Mouse (Mus musculus) right cerebral cortex, postnatal 4 days (tissue): ENCODE measurements around the gene Cd6.

ENCODE experiments used
- DNase-seq: peaks from one replicate; pipeline ENCODE4 v3.0.0-alpha.2; 2022

The Cd6 gene

GRCm38 (mm10) chr19:10829436-10830175 lies at the start of gene Cd6:
Gene Cd6 (minus strand): TSS chr19:10830058.
- DNase-seq: no peak

GRCm38 (mm10) chr19:10878201-10878837 lies 48.5 kb upstream of the Cd6 start:
- DNase-seq: no peak

- DNase-seq: no peak
Measured at GRCm38 (mm10) chr19:10871328-10871961, 41.6 kb upstream of the Cd6 start.

GRCm38 (mm10) chr19:10870676-10871075 lies 40.8 kb upstream of the Cd6 start:
- no peak for DNase-seq

GRCm38 (mm10) chr19:10869886-10870527 lies 40.1 kb upstream of the Cd6 start, which contains the start of gene Tmem132a:
Gene Tmem132a (minus strand): TSS chr19:10869940.
- no peak for DNase-seq

GRCm38 (mm10) chr19:10869241-10869885 lies 39.5 kb upstream of the Cd6 start:
- peak; percentile 80 for DNase-seq

- no peak for DNase-seq
Measured at GRCm38 (mm10) chr19:10868623-10869141, 38.8 kb upstream of the Cd6 start.

DNA sequence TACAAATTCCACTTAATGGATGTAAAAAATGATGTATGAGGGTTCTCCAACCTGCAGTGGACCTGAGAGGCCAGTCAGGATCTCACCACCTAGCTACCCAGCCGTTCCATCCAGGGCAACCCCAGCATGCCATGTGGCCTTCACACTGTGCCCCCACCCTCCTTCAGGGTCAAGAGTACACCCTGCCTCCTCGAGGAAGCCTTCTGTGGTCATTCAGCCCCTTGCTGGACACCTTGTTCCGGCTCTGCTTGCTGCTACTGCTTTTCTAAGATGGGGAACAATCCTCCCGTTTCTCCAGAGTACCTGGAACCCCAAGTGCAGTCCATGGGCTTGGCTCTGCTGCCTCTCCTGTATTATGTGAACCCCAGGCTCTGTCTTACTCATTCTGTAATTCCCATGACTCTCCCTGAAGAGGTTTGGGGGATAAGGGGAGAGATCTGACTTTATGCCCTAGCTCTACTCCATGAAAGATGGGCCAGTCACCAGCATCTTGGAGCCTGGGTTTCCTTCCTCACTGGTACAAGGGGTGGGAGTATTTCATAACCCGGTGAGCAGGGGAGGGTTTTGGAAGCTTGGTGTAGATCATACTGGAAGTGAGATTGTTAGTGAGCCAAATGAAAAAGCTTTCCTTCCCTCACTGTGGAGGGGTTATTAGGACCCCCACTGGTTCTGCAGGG lies 38.2 kb upstream of the Cd6 start:
- DNase-seq: no peak

DNA sequence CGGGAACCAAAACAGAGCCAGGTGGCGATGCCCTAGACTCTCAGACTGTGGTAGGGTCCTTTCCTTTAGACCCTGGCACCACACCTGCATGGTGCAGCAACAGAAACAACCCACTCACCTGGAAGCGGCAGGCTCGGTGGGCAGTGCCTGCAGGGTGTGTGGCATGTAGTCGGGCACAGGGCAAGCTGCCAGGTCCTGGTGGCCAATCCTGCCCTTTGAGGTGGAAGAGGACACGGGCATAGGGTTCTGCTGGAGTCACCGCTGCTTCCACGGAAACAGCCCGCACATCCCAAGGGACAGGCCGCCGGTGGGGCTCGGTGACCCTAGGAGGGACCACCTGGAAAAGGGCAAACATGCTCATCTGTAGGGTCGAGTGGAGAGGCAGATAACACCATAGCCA lies 36.5 kb upstream of the Cd6 start:
- DNase-seq: no peak

- DNase-seq: no peak
Measured at GRCm38 (mm10) chr19:10860072-10860497, 30.2 kb upstream of the Cd6 start.

GRCm38 (mm10) chr19:10856520-10856919 lies 26.7 kb upstream of the Cd6 start:
- DNase-seq: no peak

DNA sequence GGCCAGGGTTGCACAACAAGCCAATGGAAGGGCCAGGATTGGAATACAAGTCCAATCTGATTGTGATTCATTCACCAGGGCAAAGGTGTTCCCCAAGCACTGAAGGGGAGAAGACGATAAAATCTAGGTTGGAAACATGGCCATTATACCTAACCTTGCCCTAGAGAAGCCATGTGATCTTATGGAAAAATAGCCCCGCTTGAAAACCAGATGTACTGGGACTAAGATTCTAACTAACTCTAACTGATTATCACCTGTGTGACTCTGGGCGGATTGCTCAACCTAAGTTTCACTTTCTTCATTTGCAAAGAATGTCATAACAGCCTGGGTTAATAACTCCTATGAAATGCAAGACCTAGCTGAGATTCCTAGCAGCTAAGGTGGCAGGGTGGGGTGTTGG lies 25.6 kb upstream of the Cd6 start:
- no peak for DNase-seq

DNA sequence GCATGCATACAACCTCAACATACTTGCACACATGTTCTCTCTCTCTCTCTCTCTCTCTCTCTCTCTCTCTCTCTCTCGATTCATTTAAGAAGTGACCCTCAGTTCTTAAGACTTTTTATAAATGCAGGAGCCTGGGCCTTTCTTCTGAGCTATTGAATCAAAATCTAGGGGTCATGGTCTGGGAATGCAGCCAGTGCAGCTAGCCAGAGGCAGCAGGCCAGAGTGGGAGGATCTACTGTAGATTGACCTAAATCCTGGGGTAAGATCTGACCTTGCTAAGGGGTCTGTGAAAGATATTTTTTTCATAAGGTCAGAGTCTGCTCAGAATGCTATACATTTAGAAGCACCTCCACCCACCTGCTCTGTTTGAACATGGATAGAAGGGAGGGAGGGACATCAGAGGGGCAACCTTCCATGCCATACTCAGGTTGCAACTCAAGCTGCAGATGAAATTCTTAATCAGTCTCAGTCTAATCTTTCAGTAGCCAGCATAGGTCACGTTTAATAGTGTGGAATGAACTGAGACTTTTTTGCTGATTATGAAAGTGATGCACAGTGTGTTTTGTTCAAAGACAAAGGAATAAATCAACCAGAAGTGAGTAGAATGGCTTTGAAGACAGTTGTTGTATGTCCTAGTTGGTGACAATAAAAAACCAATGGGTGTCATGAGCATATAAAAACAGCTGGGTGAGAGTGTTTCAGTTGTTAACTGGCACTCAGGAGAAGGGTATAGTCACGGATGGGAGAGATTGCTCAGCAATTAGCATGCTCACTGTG lies 17.6 kb upstream of the Cd6 start:
- no peak for DNase-seq

DNA sequence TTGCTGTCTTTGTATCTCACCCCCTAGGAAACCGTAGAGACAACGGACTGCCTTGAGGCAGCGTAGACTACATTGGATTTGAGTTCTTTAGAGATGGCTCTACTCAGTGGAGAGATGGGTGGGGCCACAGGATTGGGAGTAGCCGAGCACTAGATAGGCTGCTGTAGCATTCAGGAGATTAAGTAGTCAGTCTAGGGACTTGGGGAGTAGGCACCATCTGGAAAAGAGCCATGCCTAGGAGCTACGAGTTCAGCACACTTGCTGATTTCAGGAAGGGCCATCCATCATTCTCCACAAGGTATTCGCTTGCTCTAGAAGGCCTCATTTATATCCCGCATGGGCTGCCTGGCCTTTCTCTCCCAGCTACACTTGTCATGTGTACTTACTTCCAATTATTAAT lies 16.3 kb upstream of the Cd6 start:
- DNase-seq: no peak

- no peak for DNase-seq
Measured at GRCm38 (mm10) chr19:10845454-10845853, 15.6 kb upstream of the Cd6 start.

DNA sequence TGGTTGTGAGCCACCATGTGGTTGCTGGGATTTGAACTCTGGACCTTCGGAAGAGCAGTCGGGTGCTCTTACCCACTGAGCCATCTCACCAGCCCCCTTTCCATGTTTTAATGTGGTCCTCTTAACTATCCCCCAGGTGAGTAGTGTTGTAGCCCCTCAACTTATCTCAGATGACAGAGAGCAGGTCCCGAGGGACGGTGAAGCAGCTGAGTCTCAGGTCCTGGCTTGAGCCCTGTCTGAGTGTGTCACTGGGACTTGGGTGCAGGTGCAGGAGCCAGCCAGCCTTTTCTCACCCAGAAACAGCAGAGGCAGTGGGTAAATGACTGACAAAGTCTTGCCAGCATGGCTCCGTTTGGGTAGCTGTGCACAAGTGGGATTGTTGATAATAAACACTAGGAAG lies 14.3 kb upstream of the Cd6 start:
- DNase-seq: no peak

- DNase-seq: no peak
Measured at GRCm38 (mm10) chr19:10842914-10843313, 13.1 kb upstream of the Cd6 start.

- no peak for DNase-seq
Measured at GRCm38 (mm10) chr19:10841721-10842626, 12.1 kb upstream of the Cd6 start.

GRCm38 (mm10) chr19:10839010-10839892 lies 9.4 kb upstream of the Cd6 start, which contains the start of gene Slc15a3:
Gene Slc15a3 (plus strand): TSS chr19:10839727.
- DNase-seq: no peak
